Mouse (Mus musculus) embryonic facial prominence, embryonic 14.5 days (tissue): ENCODE results near the gene Nek11. TPM values are rescaled to one million over a fixed set of nuclear protein-coding genes. Genes with fewer than 3 reads are reported as not detected.

Experiments used
- ATAC-seq: fragments of 200-750 bp; cut with Nextera tagmentation; 2 replicates; pipeline ENCODE4 v1.8.0; 2017; ENCODE audit warnings: low read depth, moderate number of reproducible peaks, moderate TSS enrichment
- DNase-seq: peaks from one replicate; pipeline ENCODE4 v3.0.0-alpha.2; 2015; ENCODE audit warnings: low spot score
- H3K27ac ChIP-seq: fragments of 300-500 bp; sonication (generic); replicated peaks from 2 replicates; pipeline ENCODE4 v1.5.1; 2014; ENCODE audit warnings: low read depth, mild to moderate bottlenecking, low read length, moderate library complexity
- H3K27me3 ChIP-seq: fragments of 300-500 bp; sonication (generic); replicated peaks from 2 replicates; pipeline ENCODE4 v1.6.1; 2014; ENCODE audit warnings: low read length; ENCODE audit not compliant: control insufficient read depth, insufficient read depth
- H3K36me3 ChIP-seq: fragments of 300-500 bp; sonication (generic); 2 replicates; pipeline ENCODE4 v1.6.1; 2014; ENCODE audit warnings: low read length, mixed read lengths; ENCODE audit not compliant: control insufficient read depth, insufficient read depth
- H3K4me1 ChIP-seq: fragments of 300-500 bp; sonication (generic); 2 replicates; pipeline ENCODE4 v1.6.1; 2014; ENCODE audit warnings: antibody characterized with exemption, low read length; ENCODE audit not compliant: control insufficient read depth, insufficient read depth
- H3K4me2 ChIP-seq: fragments of 300-500 bp; sonication (generic); 2 replicates; pipeline ENCODE4 v1.6.1; 2014; ENCODE audit warnings: low read depth, mild to moderate bottlenecking, low read length, moderate library complexity, mixed read lengths
- H3K4me3 ChIP-seq: fragments of 300-500 bp; sonication (generic); 2 replicates; pipeline ENCODE4 v1.5.1; 2014; ENCODE audit warnings: low read depth, mild to moderate bottlenecking, low read length
- H3K9ac ChIP-seq: fragments of 300-500 bp; sonication (generic); 2 replicates; pipeline ENCODE4 v1.6.1; 2014; ENCODE audit warnings: low read depth, mild to moderate bottlenecking, low read length, moderate library complexity, mixed read lengths
- H3K9me3 ChIP-seq: fragments of 300-500 bp; sonication (generic); 2 replicates; pipeline ENCODE4 v1.6.1; 2016; ENCODE audit warnings: low read length; ENCODE audit not compliant: control insufficient read depth
- WGBS: fragments of 180-500 bp; shearing (Covaris S2); extraction: QIAGEN DNeasy Blood & Tissue Kit; methylation state at CpG from one replicate; pipeline ENCODE4 v1.1.7; 2014; 5-methylcytosine and 5-hydroxymethylcytosine counted together
- polyA plus RNA-seq: library from polyadenylated mRNA; unstranded; fragments of >200 nt; fragmentation: Nextera tagmentation; extraction: Ambion mirVana; gene quantifications from 2 replicates; pipeline ENCODE4 v1.2.1, GENCODE M21; 2014

The Nek11 gene
- polyA plus RNA-seq, 1 experiment from 2014 or later = 1.2 TPM

- no peaks in the 10 kb centered on the region for H3K9me3 ChIP-seq
- no peaks in the 10 kb centered on the region for H3K27me3 ChIP-seq
- DNase-seq (no peak), ATAC-seq (no peak)
- H3K4me2 ChIP-seq = no peak overlapping the region
- no peak overlapping the region for H3K27ac ChIP-seq
- H3K9ac ChIP-seq = no peak overlapping the region
- H3K4me3 ChIP-seq = no peak overlapping the region
- no peaks in the 10 kb centered on the region for H3K4me1 ChIP-seq
- H3K36me3 ChIP-seq = no peaks in the 10 kb centered on the region
- WGBS = 87% methylated on average over 3 of the region's 3 CpGs
Measured at GRCm38 (mm10) chr9:105302230-105302629, 93.1 kb downstream of the Nek11 start.

- H3K27ac ChIP-seq = no peak overlapping the region
- H3K4me1 ChIP-seq = no peaks in the 10 kb centered on the region
- H3K9me3 ChIP-seq = no peaks in the 10 kb centered on the region
- H3K9ac ChIP-seq = no peak overlapping the region
- H3K36me3 ChIP-seq = no peaks in the 10 kb centered on the region
- no peak for ATAC-seq
- H3K27me3 ChIP-seq = no peaks in the 10 kb centered on the region
- DNase-seq = no peak
- WGBS = 91% methylated on average over 1 of the region's 1 CpGs
- H3K4me2 ChIP-seq = no peak overlapping the region
- no peak overlapping the region for H3K4me3 ChIP-seq
Measured at GRCm38 (mm10) chr9:105301396-105301795, 93.9 kb downstream of the Nek11 start.

DNA sequence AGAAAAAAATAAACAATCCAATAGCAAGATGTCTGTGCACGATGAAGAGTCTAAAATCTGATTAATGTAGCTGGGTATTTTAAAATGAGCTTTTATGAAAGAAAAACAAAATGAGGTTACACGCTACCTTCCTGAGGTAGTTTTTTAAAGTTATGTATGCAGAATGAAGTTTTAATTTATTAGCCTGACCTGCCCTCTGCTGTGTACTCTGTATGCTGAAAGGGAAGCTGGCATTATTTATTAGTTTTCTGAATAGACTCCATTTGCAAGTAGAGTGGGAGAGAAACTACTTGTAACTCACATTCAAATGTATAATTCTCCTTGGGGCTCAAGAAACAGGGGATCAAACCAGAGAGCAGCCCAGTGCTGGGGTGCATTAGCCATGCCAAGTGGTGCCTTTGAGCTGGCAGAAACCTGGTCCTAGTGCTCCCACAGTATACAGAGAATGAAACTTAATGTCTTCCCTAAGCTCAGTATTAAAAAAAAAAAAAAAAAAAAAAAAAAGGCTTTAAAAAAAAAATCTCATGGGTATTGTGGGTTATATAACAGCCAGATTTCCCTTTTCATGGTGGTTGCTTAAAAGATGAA lies 94.5 kb downstream of the Nek11 start:
- 80% methylated on average over 2 of the region's 2 CpGs for WGBS
- Histone ChIP-seq H3K27me3 (no peaks in the 10 kb centered on the region), H3K36me3 (no peaks in the 10 kb centered on the region), H3K9me3 (no peaks in the 10 kb centered on the region), H3K9ac (no peak overlapping the region), H3K4me3 (no peak overlapping the region), H3K27ac (no peak overlapping the region), H3K4me1 (no peaks in the 10 kb centered on the region), H3K4me2 (no peak overlapping the region)
- no peak for DNase-seq
- ATAC-seq = no peak

DNA sequence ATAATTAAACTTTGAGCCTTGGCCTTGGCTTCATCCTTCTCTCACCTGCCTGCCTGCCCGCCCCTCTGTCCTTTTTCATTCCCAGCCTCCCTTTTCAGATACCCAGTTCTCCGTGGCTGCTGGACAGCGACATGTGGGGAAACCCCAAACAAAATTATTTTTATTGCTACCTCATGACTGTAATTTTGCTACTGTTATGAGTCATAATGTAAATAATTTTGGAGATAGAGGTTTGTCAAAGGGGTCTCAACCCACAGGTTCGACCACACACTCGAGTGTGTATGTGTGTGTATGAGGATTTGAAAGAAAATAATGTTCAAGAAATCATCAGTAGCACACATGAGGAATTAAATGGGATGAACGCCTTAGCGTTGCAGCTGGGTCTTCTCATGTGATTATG lies 110.7 kb downstream of the Nek11 start:
- Histone ChIP-seq H3K9me3 (no peaks in the 10 kb centered on the region), H3K4me1 (no peaks in the 10 kb centered on the region), H3K36me3 (no peaks in the 10 kb centered on the region), H3K4me3 (no peak overlapping the region), H3K9ac (no peak overlapping the region), H3K27ac (no peak overlapping the region), H3K27me3 (no peaks in the 10 kb centered on the region), H3K4me2 (no peak overlapping the region)
- ATAC-seq (no peak), DNase-seq (no peak)
- 37% methylated on average over 7 of the region's 7 CpGs for WGBS

- H3K4me2 ChIP-seq = no peak overlapping the region
- H3K27ac ChIP-seq = no peak overlapping the region
- peak; percentile 28 for DNase-seq
- no peaks in the 10 kb centered on the region for H3K36me3 ChIP-seq
- no peak overlapping the region for H3K9ac ChIP-seq
- no peak for ATAC-seq
- WGBS = 24% methylated on average over 4 of the region's 4 CpGs
- H3K9me3 ChIP-seq = no peaks in the 10 kb centered on the region
- H3K4me1 ChIP-seq = no peaks in the 10 kb centered on the region
- no peaks in the 10 kb centered on the region for H3K27me3 ChIP-seq
- H3K4me3 ChIP-seq = no peak overlapping the region
Measured at GRCm38 (mm10) chr9:105282725-105283124, 112.6 kb downstream of the Nek11 start.

DNA sequence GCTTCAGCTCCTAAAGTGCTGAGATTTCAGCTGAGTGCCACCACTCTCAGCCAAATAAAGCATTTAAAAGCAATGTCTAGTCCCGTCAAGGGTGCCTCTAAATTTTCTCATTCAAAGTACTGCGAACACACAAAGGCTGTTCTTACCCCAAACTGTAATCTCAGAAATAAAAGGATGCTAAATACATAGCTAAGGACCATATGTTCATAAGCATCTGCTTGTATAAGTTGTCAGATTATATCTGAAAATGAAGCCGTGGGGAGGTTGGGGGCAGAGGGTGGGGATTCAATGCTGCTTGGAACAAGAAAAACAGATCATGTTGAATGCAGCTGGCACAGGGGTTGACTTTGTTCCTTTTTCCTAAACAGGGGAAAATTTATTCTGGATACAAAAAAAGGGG lies 120.4 kb downstream of the Nek11 start:
- H3K27me3 ChIP-seq = no peaks in the 10 kb centered on the region
- no peaks in the 10 kb centered on the region for H3K4me1 ChIP-seq
- H3K4me2 ChIP-seq = no peak overlapping the region
- H3K9ac ChIP-seq = no peak overlapping the region
- 78% methylated on average over 3 of the region's 3 CpGs for WGBS
- no peak for DNase-seq
- H3K36me3 ChIP-seq = no peaks in the 10 kb centered on the region
- ATAC-seq = no peak
- no peak overlapping the region for H3K4me3 ChIP-seq
- no peak overlapping the region for H3K27ac ChIP-seq
- H3K9me3 ChIP-seq = no peaks in the 10 kb centered on the region

- Histone ChIP-seq H3K27me3 (no peaks in the 10 kb centered on the region), H3K36me3 (no peaks in the 10 kb centered on the region), H3K27ac (no peak overlapping the region), H3K4me1 (no peaks in the 10 kb centered on the region), H3K9me3 (no peaks in the 10 kb centered on the region), H3K4me2 (no peak overlapping the region), H3K4me3 (no peak overlapping the region), H3K9ac (no peak overlapping the region)
- ATAC-seq = no peak
- DNase-seq = no peak
- WGBS = 55% methylated on average over 6 of the region's 6 CpGs
Measured at GRCm38 (mm10) chr9:105274286-105274685, 121.0 kb downstream of the Nek11 start.

DNA sequence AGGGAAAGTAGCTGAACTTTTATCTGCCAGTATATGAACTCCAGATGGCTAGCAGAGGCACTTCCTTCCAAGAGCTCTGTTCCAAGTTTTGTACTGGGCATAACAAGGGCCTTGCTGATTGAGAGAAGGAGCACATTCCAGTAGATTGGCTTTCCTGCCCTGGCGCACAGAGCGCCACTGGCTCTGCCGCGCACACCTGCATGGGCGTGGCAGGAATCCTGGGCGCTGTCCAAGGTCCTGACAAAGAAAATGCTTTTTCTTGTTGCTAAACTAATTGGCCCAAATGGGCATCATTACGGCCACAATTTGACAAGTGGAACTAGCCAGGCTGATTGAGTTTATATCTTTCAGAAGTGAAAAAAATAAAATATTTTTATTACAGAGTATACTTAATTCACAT lies 123.1 kb downstream of the Nek11 start:
- Histone ChIP-seq H3K36me3 (no peaks in the 10 kb centered on the region), H3K4me2 (no peak overlapping the region), H3K4me3 (no peak overlapping the region), H3K9ac (no peak overlapping the region), H3K27me3 (no peaks in the 10 kb centered on the region), H3K27ac (no peak overlapping the region), H3K4me1 (no peaks in the 10 kb centered on the region), H3K9me3 (no peaks in the 10 kb centered on the region)
- peak; percentile 54 for DNase-seq
- 7% methylated on average over 7 of the region's 7 CpGs for WGBS
- ATAC-seq = no peak

DNA sequence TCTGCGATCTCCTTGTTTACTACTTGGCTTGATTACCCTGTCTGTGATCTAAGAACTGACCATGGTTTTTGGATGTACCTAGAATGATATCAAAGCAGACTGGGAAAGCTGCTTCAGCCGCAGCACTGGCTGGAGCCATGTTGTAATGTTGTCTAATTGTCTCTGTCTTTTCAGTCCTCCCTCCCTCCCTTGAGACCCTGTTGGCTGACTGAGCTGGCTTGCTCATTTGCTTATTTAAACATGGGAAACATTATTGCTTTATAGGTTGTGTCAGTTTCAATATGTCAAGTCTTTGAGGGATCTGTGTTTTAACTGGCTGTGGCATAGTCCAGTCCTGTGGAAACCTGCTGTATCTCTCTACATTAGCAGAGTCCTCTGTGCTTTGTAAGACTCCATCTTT lies 132.2 kb downstream of the Nek11 start:
- ATAC-seq = no peak
- H3K4me2 ChIP-seq = no peak overlapping the region
- H3K36me3 ChIP-seq = no peaks in the 10 kb centered on the region
- WGBS = 80% methylated on average over 2 of the region's 2 CpGs
- no peaks in the 10 kb centered on the region for H3K4me1 ChIP-seq
- H3K9ac ChIP-seq = no peak overlapping the region
- H3K27me3 ChIP-seq = no peaks in the 10 kb centered on the region
- H3K27ac ChIP-seq = no peak overlapping the region
- H3K4me3 ChIP-seq = no peak overlapping the region
- no peak for DNase-seq
- H3K9me3 ChIP-seq = no peaks in the 10 kb centered on the region
